In the genomic region with DNA sequence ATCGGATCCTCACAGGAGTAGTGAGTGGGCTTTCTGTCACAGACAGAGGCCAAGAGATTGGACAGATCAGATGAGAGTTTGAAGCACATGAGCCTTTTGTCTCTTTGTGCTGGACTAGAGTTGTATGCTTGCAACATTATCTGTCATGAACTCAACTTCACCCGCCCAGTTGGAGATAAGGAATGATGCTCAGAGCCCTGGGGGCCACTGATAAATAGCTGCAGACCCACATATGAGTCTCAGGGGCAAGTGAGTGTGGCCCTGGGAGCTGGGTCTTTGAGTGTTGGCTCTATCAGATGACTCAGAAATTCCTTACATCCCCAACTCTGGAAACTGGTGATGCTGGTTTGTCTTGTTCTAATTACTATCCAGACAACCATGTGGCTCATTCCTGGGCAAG, we compare ENCODE assay signal across 1 mouse cellular context.
TF ChIP-seq lines count a peak whose summit lies in the region.

No protein-coding gene starts in this region.

TF ChIP-seq in MEL, 35 proteins besides CTCF, POLR2A, EP300 and RAD21 (continued from another document):
- TF ChIP-seq MEF2A (IDR thresholded peaks at IDR 0.05; ENCODE audit: extremely low read depth, insufficient replicate concordance, low read depth, low read length, poor library complexity, severe bottlenecking), result no peak
TF ChIP-seq in MEL: peak in this region for 4.
